Mouse (Mus musculus) hindbrain, embryonic 12.5 days (tissue): Measurements from ENCODE around the gene Fam126b. TPM values are rescaled to one million over a fixed set of nuclear protein-coding genes. Genes with fewer than 3 reads are reported as not detected.
"Not testable (repeated sequence)": the region's sequence is repeated elsewhere in the genome, so short reads cannot be mapped to it uniquely, and the experiment has no call there.

Source experiments
- ATAC-seq: fragments of 200-750 bp; cut with Nextera tagmentation; 2 replicates; pipeline ENCODE4 v1.8.0; 2017; ENCODE audit warnings: moderate TSS enrichment; ENCODE audit not compliant: low FRiP score
- H3K27ac ChIP-seq: fragments of 300-500 bp; sonication (generic); 2 replicates; pipeline ENCODE4 v1.5.1; 2016; ENCODE audit warnings: mild to moderate bottlenecking
- H3K27me3 ChIP-seq: fragments of 300-500 bp; sonication (generic); 2 replicates; pipeline ENCODE4 v1.6.1; 2016; ENCODE audit warnings: mild to moderate bottlenecking
- H3K36me3 ChIP-seq: fragments of 300-500 bp; sonication (generic); 2 replicates; pipeline ENCODE4 v1.6.1; 2016; ENCODE audit warnings: mild to moderate bottlenecking
- H3K4me1 ChIP-seq: fragments of 300-500 bp; sonication (generic); 2 replicates; pipeline ENCODE4 v1.6.1; 2016
- H3K4me2 ChIP-seq: fragments of 300-500 bp; sonication (generic); replicated peaks from 2 replicates; pipeline ENCODE4 v1.6.1; 2016; ENCODE audit warnings: mild to moderate bottlenecking
- H3K4me3 ChIP-seq: fragments of 300-500 bp; sonication (generic); 2 replicates; pipeline ENCODE4 v1.5.1; 2016; ENCODE audit warnings: mild to moderate bottlenecking
- H3K9ac ChIP-seq: fragments of 300-500 bp; sonication (generic); 2 replicates; pipeline ENCODE4 v1.6.1; 2016; ENCODE audit warnings: mild to moderate bottlenecking, moderate library complexity
- H3K9me3 ChIP-seq: fragments of 300-500 bp; sonication (generic); replicated peaks from 2 replicates; pipeline ENCODE4 v1.6.1; 2016; ENCODE audit warnings: mild to moderate bottlenecking
- WGBS: fragments of 180-500 bp; shearing (Covaris S2); methylation state at CpG from one replicate; pipeline ENCODE4 v1.1.7; 2016; 5-methylcytosine and 5-hydroxymethylcytosine counted together
- polyA plus RNA-seq: library from polyadenylated mRNA; unstranded; fragments of >200 nt; fragmentation: Nextera tagmentation; extraction: Ambion mirVana; gene quantifications from 2 replicates; pipeline ENCODE4 v1.2.1, GENCODE M21; 2016

The Fam126b gene
- polyA plus RNA-seq, 1 experiment from 2014 or later = 8.8 TPM

DNA sequence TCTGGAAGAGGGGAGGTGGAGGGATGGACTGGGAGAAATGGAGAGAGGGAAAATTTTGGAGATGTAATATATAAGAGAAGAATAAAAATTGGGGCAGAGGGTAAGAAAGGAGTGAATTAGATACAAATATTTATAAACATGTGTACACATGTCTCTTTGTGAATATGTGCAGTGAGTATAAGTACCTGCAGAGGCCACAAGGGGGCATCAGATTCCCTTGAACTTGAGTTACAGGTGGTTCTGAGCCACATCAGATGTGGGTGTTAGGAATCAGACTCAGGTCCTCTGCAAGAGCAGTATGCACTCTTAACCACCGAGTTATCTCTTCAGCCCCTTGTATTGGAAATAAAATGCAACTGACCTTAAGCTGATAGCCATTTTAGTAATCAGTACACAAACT is 23.7 kb downstream of the Fam126b start:
- H3K27me3 ChIP-seq = no peaks in the 10 kb centered on the region
- H3K36me3 ChIP-seq = peaks cover 10% of the 10 kb centered on the region
- no peak overlapping the region for H3K4me2 ChIP-seq
- WGBS = 96% methylated on average over 1 of the region's 1 CpGs
- no peak overlapping the region for H3K9ac ChIP-seq
- H3K27ac ChIP-seq = no peak overlapping the region
- no peak overlapping the region for H3K4me3 ChIP-seq
- no peak for ATAC-seq
- H3K9me3 ChIP-seq = no peaks in the 10 kb centered on the region
- H3K4me1 ChIP-seq = no peaks in the 10 kb centered on the region

DNA sequence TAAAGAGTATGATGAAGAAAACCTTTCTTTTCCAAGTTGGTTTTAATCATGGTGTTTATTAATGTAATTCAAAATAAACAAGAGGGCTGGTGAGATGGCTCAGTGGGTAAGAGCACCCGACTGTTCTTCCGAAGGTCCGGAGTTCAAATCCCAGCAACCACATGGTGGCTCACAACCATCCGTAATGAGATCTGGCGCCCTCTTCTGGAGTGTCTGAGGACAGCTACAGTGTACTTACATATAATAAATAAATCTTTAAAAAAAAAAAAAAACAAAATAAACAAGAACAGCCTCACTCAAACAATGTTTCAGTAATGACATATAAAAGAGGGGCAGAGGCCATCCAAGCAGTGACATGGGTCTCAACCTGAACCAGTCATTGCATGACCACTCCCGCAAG is 25.8 kb downstream of the Fam126b start:
- not testable (repeated sequence) for H3K27me3 ChIP-seq, H3K27ac ChIP-seq, ATAC-seq, H3K4me3 ChIP-seq, H3K9me3 ChIP-seq, H3K9ac ChIP-seq, H3K4me2 ChIP-seq, H3K4me1 ChIP-seq
- peaks cover 14% of the 10 kb centered on the region for H3K36me3 ChIP-seq
- 91% methylated on average over 6 of the region's 6 CpGs for WGBS

DNA sequence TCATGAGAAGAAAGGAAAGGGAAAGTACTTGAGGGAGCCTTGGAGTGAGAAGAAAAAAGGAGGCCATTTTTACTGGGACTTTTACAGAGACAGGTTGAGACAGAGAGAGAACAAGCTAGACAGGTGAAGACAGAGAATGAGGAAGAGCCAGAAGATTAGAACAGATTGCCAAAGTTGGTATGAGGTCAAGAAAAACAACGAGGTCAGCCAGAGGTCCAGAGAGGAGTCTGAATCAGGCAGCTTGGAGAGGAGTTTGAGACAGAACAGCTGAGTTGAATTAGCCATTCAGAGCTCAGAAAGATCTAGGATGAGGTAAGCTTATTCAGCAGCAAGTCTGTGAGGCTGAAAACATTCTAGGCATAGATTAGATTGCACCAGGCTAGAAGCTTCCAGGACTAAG is 44.7 kb downstream of the Fam126b start:
- H3K36me3 ChIP-seq = peaks cover 50% of the 10 kb centered on the region
- H3K4me3 ChIP-seq = no peak overlapping the region
- no peak overlapping the region for H3K9ac ChIP-seq
- H3K9me3 ChIP-seq = no peaks in the 10 kb centered on the region
- no peak overlapping the region for H3K4me2 ChIP-seq
- no peak overlapping the region for H3K27ac ChIP-seq
- WGBS = 75% methylated on average over 1 of the region's 1 CpGs
- no peaks in the 10 kb centered on the region for H3K27me3 ChIP-seq
- no peaks in the 10 kb centered on the region for H3K4me1 ChIP-seq
- ATAC-seq = no peak

DNA sequence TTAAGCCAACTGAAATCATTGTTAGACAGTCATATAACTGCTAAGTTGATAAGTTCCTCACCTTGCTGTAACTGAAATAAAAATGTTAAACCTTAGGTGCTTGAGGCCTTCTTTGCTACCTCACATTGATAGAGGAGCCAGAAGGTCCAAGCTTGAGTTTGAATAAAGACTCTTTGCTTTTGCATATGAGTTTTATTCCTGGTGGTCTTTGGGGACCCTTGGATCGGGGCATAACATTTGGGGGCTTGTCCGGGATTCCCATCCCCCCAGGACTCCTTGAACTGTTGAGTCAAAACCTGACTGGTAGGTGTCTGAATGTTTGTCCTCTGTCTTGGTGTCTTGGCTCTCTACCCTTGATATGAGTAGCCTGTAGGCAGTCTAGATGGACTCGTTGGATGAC is 78.9 kb downstream of the Fam126b start:
- no peak for ATAC-seq
- H3K4me3 ChIP-seq = no peak overlapping the region
- WGBS = 88% methylated on average over 3 of the region's 3 CpGs
- H3K27me3 ChIP-seq = no peaks in the 10 kb centered on the region
- H3K4me1 ChIP-seq = peaks cover 16% of the 10 kb centered on the region
- H3K27ac ChIP-seq = no peak overlapping the region
- peaks cover 25% of the 10 kb centered on the region for H3K9me3 ChIP-seq
- no peak overlapping the region for H3K9ac ChIP-seq
- no peak overlapping the region for H3K4me2 ChIP-seq
- 0 out of 2 replicates have a peak, but pooled peaks cover 9% of the 10 kb centered on the region for H3K36me3 ChIP-seq

DNA sequence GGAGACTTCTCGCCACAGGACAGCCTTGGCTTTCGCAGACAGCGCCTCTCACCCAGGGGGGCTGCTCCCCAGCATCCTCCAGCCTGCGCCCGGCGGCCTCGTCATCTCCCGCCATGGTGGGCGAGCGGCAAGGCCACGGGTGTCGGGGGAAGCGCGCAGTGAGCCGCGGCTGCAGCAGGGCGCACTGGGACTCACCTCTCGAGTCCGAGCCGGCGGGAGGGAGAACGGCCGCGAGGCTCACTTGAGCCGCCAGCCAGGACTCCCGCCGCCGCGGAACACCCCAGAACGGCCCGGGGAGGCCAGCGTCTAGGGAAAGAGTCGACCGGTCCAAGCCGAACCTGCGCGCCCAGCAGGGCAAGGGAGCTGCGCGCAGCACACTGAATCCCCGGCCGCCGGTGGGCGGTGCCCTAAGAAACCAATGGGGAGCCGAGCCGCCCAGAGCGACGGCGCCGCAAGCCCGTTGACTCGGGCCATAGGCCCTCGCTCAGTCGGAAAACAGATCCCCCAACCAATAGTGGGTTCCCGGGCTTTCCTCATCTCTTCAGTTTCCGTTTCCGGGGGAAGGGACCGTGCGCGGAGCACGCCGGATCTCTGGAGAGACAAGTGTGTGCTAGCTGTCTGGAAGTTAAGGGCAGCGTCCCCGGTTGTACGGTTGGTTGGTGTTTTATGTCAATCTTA is 81.4 kb downstream of the Fam126b start, which contains the start of gene Orc2:
TSS of gene Orc2 (minus strand) at position 533 of the 678 bp plus-strand sequence.
- H3K9me3 ChIP-seq = peaks cover 25% of the 10 kb centered on the region
- under 1% methylated on average over 64 of the region's 64 CpGs for WGBS
- H3K4me3 ChIP-seq = peak within 1 kb of the TSS; percentile 90
- H3K36me3 ChIP-seq = peaks cover 19% of the 10 kb centered on the region
- H3K4me1 ChIP-seq = peaks cover 16% of the 10 kb centered on the region
- H3K27ac ChIP-seq = peak within 1 kb of the TSS; percentile 78
- H3K27me3 ChIP-seq = no peaks in the 10 kb centered on the region
- ATAC-seq = peak; percentile 100
- peak within 1 kb of the TSS; percentile 89 for H3K9ac ChIP-seq
- peak within 1 kb of the TSS; percentile 80 for H3K4me2 ChIP-seq

DNA sequence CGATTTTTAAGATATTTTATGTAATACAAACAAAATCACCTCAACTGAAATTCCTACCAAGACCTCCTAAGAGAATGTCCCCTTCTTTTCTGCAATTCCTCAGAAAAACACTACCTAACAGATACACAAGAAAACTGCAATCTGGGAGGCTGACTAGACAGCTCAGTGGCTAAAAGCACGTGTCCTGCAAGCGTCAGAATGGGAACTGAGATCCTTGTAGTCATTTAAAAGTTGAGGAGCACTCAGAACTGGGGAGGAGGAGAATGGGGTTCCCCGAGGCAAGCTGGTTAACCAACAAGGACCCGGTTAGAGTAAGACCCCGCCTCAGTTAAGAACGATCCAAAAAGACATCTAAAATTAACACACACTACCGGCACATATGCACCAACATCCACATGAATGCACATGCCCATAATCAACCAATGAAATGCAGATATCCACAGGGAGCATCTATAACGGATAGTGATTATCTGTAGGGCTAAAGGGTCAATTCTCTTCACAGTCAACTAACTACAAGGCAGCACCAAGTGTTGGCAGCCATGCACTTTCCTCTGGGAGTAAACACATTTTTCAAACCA is 82.2 kb downstream of the Fam126b start:
- H3K27ac ChIP-seq = peak overlapping the region; percentile 78; the same call in 1 of the 2 replicates
- peak overlapping the region; percentile 90 for H3K4me3 ChIP-seq
- ATAC-seq = no peak
- peaks cover 16% of the 10 kb centered on the region for H3K4me1 ChIP-seq
- peak overlapping the region; percentile 80 for H3K4me2 ChIP-seq
- peaks cover 26% of the 10 kb centered on the region for H3K36me3 ChIP-seq
- peak overlapping the region; percentile 89 for H3K9ac ChIP-seq
- 35% methylated on average over 9 of the region's 9 CpGs for WGBS
- peaks cover 22% of the 10 kb centered on the region for H3K9me3 ChIP-seq
- H3K27me3 ChIP-seq = no peaks in the 10 kb centered on the region

DNA sequence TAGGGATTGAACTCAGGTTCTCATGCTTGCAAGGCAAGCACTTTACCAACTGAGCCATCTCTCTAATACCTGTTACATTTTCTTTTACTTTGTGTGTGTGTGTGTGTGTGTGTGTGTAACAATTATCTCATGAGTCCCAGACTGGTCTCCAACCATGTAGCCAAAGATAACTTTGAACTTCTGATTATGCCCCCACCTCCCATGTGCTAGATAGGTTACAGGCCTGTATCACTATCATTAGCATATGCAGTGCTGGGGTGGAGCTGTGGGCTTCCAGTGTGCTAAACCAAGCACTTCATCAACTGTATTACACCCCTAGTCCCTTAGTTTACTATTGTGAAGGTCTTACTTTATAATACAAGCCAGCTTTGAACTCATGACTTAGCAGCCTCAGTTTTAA is 83.0 kb downstream of the Fam126b start:
- Histone ChIP-seq H3K4me2 (peak overlapping the region; percentile 80), H3K9ac (no peak overlapping the region), H3K27me3 (no peaks in the 10 kb centered on the region), H3K4me1 (peaks cover 16% of the 10 kb centered on the region), H3K27ac (no peak overlapping the region), H3K4me3 (peak overlapping the region; percentile 90; the same call in 1 of the 2 replicates), H3K9me3 (peaks cover 14% of the 10 kb centered on the region), H3K36me3 (peaks cover 33% of the 10 kb centered on the region)
- ATAC-seq = no peak

DNA sequence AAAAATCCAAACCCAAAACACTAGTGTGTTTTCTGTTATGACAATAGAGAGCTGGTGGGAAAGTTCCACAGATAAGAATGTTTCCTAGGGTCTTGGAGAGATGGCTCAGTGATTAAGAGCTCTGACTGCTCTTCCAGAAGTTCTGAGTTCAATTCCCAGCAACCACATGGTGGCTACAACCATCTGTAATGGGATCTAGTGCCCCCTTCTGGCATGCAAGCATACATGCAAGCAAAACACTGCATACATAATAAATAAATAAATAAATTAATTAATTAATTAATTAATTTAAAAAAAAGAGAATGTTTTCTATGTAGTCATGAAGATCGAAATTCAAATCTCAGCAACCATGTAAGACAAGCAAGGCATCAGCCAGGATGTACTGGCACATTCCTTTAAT is 87.4 kb downstream of the Fam126b start:
- Histone ChIP-seq H3K36me3 (peaks cover 54% of the 10 kb centered on the region), H3K27me3 (no peaks in the 10 kb centered on the region), H3K4me3 (no peak overlapping the region), H3K27ac (no peak overlapping the region), H3K9ac (no peak overlapping the region), H3K4me1 (peaks cover 10% of the 10 kb centered on the region), H3K9me3 (no peaks in the 10 kb centered on the region), H3K4me2 (no peak overlapping the region)
- WGBS = 89% methylated on average over 1 of the region's 1 CpGs
- ATAC-seq = no peak

DNA sequence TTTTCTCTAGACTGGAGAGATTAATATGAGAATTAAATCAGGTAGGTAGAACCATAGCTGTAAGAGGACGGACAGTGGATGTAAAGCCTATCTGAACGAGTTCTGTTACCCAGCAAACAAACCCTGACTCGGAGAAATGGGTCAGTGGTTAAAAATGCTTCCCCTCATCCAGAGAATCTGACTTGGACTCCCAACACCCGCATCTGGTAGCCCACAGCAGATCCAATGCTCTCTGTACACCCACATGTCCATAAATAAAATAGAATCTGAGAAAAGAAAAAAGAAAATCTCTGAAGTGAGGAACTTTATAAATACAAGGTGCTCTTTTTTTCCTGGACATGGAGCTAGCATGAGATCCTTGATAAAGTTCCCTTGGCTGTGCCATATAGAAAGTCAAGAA is 88.4 kb downstream of the Fam126b start:
- Histone ChIP-seq H3K36me3 (peaks cover 61% of the 10 kb centered on the region), H3K27ac (no peak overlapping the region), H3K4me3 (no peak overlapping the region), H3K9me3 (no peaks in the 10 kb centered on the region), H3K9ac (no peak overlapping the region), H3K4me1 (no peaks in the 10 kb centered on the region), H3K27me3 (no peaks in the 10 kb centered on the region), H3K4me2 (no peak overlapping the region)
- 93% methylated on average over 4 of the region's 4 CpGs for WGBS
- no peak for ATAC-seq

DNA sequence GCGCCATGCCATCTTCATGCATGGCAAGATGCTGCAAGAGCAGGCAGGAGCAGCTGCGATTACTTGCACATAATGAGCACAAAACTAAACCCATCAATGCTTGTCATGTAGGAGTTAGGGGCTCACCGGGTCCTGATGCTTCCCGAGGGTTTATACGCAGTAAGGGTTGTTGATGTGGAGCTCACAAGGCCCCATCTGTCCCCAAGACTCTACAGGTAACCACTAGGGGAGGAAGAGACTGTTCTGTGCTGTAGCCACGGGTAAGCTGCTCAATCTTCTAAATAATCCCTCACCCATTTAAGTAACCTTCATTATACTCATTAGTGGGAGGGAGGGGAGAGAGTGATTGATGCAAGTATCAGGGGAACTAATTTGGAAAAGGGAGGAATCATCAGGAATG is 90.5 kb downstream of the Fam126b start:
- Histone ChIP-seq H3K9ac (no peak overlapping the region), H3K4me2 (no peak overlapping the region), H3K27ac (no peak overlapping the region), H3K4me3 (no peak overlapping the region), H3K36me3 (peaks cover 80% of the 10 kb centered on the region), H3K9me3 (no peaks in the 10 kb centered on the region), H3K4me1 (no peaks in the 10 kb centered on the region), H3K27me3 (no peaks in the 10 kb centered on the region)
- 84% methylated on average over 6 of the region's 6 CpGs for WGBS
- no peak for ATAC-seq

DNA sequence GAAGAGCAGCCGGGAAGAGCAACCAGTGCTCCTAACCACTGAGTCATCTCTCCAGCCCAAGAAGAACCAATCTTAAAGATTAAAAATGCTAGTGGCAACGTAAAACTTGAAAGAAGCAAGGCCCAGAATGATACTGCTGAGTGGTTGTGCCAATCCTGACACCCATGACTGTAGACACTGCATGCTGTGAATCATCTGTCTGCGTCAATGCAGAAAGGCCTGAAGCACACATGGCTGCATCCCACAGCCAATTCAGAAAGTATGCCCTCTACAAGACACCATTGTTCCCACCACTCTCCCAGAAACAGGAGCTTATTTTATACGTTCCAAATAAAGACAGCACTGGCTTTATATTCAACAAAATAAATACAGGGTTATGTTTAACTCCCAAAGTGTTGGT is 103.5 kb downstream of the Fam126b start:
- Histone ChIP-seq H3K9ac (no peak overlapping the region), H3K27ac (no peak overlapping the region), H3K27me3 (no peaks in the 10 kb centered on the region), H3K4me2 (no peak overlapping the region), H3K9me3 (no peaks in the 10 kb centered on the region), H3K4me3 (no peak overlapping the region), H3K36me3 (peaks cover 73% of the 10 kb centered on the region), H3K4me1 (no peaks in the 10 kb centered on the region)
- WGBS = 90% methylated on average over 4 of the region's 4 CpGs
- ATAC-seq = no peak

DNA sequence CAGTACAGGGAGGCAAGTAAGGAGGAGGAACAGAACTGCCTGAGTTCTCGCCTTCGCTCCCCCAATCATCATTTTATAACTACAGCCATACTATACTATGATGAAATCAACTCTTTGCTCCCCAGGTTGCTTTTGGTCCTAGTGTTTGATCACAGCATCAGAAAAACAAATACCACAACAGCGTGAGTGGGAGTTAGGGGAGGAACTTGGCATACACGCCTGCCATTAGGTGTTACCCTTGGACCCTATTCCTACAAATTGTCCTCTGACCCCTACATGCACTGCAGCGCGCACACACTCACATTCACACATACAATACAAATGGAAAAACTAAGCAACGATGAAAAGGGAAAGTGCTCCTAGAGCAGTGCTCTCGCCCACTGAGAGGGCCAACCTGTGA is 110.5 kb downstream of the Fam126b start:
- no peak overlapping the region for H3K4me3 ChIP-seq
- H3K9me3 ChIP-seq = no peaks in the 10 kb centered on the region
- H3K27me3 ChIP-seq = no peaks in the 10 kb centered on the region
- WGBS = 97% methylated on average over 8 of the region's 8 CpGs
- ATAC-seq = no peak
- H3K9ac ChIP-seq = no peak overlapping the region
- H3K27ac ChIP-seq = no peak overlapping the region
- no peaks in the 10 kb centered on the region for H3K4me1 ChIP-seq
- no peak overlapping the region for H3K4me2 ChIP-seq
- H3K36me3 ChIP-seq = peaks cover 80% of the 10 kb centered on the region
